Mouse (Mus musculus) layer of hippocampus, postnatal 14 days (tissue): ENCODE results near the gene Crocc2. TPM values are rescaled to one million over a fixed set of nuclear protein-coding genes. Genes with fewer than 3 reads are reported as not detected.

Source experiments
- DNase-seq, 2 experiments: peaks; one replicate each; pipeline ENCODE4 v3.0.0; 2021 to 2022; ENCODE audit warnings: low spot score in 2 of 2, mixed read lengths in 1 of 2
- total RNA-seq, 2 experiments: library from RNA; stranded (reverse); gene quantifications; 2 replicates each; pipeline ENCODE4 v1.2.3; 2021

Crocc2 gene
- total RNA-seq, 2 experiments from 2014 or later, result 0.31 to 1.0 TPM

DNA sequence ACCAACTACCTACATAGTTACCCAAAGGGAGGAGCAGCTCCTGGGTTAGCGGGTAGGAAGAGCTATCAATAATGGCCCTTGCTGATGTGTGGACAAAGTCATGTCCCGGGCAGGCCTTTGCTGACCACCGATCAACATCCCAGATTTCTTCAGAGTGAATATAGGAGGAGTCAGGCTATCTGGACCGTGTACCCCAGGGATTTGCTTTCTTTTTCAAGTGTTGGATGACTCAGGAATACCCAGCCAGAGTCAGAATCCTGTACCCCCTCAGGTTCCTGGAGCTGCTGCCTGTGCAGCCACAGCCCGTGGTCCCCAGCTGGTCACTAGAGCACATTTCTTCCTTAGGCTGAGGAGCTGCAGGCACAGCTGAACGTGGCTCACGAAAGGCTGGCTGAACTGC, 43.9 kb downstream of the Crocc2 start:
- no peak for DNase-seq

DNA sequence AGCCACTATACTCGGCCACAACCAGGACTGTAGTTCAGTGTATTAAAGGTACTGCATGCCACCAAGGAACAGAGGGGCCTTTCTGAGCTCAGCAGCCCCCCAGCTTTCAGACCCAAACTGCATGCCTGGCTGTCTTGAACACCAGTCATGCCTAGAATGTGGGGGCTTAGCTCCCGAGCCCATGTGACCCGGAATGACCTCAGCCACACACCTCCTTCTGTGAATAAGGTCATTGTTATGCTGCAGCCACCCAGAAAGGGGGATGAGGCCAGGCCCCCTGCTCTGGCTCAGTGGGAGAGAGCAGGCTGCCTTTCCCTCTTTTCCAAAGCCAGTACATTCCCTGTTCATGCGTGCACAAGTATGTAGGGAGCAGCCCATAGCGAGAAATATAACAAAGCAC, 46.1 kb downstream of the Crocc2 start:
- DNase-seq, result no peak

DNA sequence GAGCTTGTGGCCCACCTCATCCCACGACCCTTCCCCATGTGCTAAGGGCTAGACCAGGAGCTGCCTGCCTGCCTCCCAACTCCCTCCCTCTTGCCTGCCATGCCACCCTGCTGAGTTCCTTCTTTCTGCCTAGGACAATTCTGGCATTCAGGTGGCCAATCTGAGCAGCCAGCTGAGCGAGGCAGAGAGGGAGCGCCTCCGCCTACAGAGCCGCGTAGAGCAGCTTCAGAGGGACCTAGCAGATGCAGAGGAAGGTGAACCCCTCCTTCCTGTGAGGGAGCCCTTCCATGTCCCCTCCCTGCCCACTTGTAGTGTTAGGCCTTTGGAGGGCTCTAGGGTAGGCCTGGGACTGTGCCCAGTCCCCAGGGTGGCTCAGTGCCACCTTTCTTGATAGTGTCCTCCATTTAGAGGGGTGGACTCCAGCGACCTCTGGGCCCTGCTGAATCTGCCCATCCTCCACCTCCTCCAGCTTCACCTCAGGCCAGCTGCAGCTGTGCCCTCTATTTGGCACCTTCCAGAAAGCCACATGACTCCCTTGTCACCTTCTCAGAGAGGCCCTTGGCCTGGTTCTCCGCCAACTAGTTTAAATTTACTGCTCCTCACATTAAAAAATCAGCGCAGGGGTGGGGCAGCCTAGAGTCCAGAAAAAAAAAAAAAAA, 48.4 kb downstream of the Crocc2 start:
- no peak for DNase-seq

DNA sequence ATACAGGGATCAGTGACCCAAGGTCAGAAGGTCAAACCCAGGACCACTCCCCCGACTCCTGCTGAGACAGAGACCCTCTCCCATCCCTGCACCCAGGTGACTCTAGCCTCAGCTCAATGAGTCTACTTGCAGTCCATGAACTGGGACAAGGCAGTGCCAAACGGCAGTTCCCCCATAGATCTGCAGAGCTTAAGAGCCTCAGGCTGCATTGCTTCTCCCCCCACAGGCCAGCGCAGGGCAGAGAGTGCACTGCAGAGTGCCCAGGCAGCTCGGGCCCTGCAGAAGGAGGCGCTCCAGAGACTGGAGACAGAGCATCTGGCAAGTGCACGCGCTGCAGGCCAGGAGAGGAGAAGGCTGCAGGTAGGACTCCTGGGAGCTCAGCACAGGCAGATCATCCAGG, 49.0 kb downstream of the Crocc2 start:
- no peak for DNase-seq

DNA sequence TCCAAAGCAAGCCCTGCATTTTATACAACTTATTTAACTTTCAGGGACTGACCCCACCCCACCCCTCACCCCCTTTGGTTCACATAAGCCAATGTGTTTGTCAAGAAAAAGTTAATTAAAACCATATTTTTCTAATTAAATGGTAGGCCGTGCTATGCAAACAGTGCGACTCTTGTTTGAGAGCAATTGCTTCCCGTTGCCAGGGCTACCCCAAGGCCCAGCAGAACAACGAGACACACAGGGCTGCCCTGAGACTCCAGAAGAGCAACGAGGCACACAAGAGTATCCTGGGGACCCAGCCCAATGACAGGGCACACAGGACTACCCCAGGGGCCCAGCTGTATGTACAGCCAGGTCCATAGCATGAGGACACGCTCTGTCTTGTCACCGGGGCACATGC, 52.3 kb downstream of the Crocc2 start:
- peak; percentile 26 to 32 for DNase-seq

DNA sequence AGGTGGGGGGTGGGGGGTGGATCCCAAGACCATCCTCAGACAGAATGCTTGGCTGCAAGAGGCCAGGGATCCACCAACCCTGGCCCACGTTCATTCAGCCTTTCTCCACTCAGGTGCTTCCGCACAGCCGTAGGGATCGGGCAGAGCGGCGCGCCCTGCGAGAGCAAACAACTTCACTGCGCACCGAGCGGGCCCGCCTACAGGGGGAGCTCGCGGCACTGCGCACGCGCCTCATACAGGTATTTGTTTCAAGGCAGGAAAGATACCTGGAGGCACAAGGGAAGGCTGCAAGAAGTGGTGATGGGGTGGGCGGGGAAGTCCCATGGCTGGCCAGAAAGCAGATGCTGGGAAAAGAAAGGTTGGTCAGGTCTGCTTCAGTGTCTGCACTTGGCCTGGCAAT, 55.4 kb downstream of the Crocc2 start:
- no peak for DNase-seq

DNA sequence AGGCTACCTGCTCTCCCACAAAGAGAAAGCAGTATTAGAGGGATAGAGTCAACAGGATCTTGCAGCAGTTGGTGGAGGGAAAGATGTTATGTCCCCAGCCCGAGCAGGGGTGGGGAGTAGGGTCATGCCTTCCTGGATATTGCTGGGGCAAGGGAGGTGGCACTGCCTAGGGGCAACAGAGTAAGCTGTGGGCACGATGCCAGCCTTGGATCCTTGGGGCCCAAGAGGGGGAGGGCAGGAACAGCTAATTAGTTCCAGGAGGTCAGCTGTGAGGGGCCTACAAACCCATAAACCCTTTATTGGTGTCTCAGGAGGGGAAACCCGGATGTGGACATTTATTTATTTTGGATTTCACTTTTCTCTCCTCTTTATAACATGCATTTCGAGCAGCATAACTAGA, 56.7 kb downstream of the Crocc2 start:
- no peak for DNase-seq

DNA sequence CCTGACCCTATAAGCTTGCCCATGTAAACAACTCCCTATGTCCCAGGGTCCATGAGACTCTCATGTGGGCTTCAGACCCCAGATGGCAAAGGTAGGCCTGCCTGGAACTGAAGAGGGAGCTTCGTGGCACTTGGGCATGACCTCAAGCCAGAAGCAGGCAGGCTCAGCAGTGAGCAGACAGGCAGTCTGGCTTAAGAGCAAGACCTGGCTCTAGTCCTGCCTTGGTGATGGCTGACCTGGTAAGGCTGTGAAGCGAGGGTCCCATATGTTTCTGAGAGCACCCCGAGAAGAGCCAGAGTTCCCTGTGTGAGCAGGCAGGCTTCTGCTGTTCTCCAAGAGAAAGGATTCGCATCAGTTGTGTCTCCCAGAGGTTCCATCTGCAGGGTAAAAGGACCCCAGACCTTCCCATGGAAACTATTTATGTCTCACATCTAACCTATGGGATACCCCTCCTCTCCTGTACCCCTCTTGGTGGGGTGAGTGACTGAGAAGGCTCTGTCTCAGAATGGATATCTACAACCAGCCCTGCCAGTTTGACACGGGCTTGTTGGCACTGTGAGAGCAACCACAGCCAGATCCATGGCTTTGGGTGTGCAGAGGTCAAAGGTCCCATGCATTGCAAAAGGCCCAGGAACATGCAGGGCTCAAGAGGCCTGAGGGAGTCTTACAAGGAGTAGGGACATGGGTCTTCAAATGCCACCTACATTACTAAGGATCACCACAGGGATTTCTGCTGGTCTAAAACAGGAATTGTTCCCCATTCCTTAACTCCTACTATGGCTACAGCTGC, 57.4 kb downstream of the Crocc2 start:
- no peak for DNase-seq

DNA sequence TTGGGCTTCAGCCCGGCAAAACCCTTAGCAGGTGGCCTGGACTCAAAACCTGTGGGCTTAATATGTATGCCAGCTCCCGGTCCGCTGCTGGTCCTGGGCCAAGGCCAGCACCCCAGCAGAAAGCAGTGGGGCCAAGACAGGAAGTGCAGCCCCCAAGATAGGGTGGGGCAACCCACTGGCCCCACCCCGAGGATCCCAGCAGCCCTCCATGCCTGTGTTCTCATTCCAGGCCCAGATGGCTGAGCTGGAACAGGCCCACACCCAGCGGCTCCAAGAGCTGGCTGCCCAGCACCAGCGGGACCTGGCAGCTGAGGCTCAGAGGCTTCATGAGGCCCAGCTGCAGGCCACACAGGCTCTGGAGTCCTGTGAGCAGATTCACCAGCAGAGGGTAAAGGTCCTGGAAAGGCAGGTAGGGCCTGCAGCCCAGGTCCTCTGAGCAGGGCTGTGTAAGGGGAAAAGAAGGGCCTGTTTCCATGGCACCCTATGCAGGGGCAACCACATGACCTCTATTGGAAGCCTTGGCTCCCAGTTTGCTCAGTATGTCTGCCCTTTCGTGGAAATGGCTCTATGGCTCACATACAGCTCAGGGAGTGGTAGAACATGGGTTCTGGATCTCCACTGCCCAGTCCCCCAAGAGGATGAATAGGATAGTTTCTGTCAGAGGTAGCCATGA, 58.9 kb downstream of the Crocc2 start:
- peak; percentile 41 to 47 for DNase-seq

DNA sequence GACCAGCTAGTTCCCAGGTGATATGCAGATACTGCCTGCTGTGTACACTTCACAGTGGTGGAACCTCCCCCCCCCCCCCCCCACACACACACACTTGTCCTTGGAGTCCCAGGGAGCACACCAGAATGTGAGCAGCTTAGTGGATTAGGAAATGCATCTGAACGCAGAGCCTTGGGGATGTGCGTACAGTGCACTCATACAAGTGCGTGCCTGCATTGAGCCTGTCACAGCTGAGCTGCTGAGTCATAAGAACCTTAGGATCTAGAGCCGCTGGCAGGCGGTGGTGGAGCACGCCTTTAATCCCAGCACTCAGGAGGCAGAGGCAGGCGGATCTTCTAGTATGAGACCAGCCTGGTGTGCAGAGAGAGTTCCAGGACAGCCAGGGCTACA, 59.4 kb downstream of the Crocc2 start:
- DNase-seq, result no peak

DNA sequence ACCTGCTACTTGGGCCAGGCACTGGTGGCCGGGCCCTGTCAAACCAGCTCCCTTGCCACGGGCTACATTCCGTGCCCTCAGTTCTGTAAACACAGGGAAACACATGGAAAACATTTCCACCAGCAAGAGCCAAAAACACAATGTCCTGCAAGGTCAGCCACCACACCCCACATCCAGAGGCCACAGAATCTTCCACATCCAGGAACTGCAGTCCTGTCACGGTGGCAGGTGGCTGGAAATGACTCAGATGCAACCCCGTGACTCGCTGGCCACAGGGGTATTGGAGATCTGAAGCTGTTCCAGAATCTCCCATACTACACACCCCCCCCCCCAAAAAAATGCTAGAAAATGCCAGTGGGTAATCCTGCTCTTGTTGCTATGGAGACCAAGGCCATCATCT, 60.7 kb downstream of the Crocc2 start:
- DNase-seq, result no peak

DNA sequence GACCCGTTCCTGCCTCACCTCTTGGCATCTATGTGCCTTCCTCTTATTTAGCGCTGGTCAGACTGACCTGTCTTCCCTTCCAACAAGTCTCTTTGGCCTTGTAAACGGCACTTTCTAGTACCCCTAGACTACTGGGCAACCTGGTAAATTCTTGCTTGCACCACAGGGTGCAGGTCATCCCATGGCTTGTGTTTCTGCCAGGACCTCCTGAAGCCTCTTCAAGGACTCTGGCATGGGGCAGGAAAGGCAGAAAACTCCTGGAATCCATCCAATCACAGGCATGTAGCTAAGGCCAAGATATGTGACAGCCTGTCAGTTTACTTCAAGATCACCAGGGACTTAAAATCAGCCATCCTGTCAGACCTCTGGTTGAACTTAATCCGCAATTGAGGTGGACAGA, 61.1 kb downstream of the Crocc2 start:
- no peak for DNase-seq

DNA sequence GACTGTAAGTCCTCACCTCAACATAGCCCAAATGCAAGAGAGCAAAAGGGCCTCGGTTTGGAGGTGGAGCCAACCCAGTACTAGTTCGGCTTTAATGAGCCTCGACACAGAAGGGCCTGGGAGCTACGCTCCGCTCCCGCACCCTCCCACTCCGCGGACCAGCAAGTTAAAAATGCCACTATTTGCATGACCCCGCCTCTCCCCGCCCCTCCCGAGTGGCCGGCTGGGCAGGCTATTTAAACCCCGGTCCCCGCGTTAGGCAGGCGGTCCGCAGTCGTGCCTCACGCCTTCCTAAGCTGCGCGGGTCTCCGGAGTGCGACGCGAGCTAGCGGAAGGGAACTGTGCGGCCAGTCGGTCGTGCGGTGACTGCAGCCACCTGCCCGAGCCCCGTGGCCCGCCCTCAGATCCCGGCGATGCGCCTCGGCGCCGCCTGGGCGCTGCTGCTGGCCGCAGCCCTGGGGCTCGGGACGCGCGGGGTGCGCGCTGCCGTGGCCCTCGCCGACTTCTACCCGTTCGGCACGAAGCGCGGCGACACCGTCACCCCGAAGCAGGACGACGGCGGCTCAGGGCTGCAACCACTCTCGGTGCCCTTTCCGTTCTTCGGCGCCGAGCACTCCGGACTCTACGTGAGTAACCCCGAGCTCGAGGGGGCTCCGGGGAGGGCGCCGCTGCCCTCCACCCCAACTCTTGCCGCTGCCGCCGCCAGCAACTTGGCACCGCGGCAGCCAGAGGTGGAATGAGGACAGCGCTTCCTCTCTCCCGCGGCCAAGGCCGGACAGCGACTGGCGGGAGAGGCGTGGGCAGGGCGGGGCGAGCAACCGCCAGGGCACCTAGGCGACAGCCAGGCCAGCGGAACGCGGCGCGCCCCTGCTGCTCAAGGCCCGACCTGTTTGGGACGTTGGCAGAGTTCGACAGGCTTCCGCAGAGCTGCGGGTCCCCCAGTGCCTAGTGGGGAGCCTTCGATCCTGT, 67.3 kb downstream of the Crocc2 start, which contains the start of gene Sned1:
Gene Sned1 (plus strand): TSS at position 266 of the 969 bp plus-strand sequence.
- DNase-seq, result peak; percentile 71 to 81

DNA sequence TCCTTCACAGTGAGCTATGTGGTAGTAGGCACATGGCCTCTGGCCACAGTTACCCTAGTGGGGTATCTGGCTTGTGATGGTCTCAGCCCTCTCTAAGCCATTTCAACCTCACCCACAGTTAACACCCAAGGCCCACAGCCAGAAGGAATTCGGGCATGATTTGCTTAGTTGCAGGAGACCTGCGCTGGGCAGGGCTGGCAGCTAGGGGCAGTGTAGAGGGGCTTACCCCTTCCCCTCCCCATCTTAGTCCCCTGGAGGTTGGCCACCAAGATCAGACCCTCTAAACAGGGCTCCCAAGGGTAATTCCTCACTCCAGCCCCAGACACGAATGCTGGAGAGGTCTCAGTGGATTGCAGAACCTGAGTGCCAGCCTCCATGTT, 68.0 kb downstream of the Crocc2 start:
- DNase-seq, result no peak

DNA sequence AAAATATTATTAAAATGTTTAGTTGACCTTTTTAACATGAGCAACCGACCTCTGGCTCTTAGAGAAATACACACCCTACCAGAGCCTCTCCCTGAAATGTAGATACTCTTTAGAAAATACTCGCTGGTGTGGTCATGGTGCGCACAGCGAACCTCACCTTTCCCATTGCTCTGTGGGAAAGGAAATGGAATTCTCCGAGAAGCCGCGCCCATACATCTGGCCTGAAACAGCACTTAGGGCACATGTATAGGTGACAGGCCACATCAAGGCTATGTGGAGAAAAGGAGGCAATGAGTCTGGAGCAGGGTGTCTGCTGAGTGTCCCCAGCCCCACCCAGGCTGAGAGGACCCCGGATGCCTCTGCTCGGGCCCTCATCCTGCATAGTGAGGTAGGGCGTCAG, 69.2 kb downstream of the Crocc2 start:
- DNase-seq, result no peak

DNA sequence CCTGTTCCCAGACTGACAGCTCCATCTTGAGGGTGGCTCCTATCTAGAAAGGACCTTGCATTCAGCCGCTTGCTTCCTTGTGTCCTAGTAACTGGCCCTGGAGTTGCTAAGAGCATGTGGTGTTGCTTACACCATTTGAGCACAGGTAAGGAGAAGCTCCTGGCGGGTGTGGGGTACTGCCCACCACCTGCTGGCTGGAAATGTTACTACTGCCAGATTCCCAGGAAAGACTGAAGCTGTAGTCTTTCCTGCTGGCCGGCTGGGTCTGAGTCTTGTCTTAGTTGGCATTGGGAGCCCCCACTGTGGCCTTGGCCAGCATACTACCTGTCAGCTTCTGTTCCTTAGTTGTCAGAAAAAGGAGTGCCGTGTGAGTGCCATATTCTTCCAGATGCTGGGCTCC, 69.7 kb downstream of the Crocc2 start:
- no peak for DNase-seq

DNA sequence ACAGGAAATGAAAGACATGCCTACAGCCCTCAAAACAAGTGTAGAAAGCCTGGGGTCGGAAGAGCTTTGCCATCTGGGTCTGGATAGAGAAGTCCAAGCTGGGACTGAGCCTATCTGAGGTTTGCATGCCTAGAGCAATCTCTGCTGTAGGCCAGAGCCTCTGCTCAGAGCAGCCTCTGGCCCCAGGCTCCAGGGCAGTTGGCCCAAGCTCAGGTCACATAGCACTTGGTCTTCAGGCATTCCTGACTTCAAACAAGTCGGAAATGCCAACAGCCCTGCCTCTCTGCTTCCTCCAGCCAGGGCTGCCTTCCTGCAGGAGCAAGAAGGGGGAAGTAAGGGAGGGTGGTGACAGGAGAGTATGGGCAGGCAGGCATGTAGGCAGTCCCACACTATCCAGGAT, 77.4 kb downstream of the Crocc2 start:
- DNase-seq, result no peak

DNA sequence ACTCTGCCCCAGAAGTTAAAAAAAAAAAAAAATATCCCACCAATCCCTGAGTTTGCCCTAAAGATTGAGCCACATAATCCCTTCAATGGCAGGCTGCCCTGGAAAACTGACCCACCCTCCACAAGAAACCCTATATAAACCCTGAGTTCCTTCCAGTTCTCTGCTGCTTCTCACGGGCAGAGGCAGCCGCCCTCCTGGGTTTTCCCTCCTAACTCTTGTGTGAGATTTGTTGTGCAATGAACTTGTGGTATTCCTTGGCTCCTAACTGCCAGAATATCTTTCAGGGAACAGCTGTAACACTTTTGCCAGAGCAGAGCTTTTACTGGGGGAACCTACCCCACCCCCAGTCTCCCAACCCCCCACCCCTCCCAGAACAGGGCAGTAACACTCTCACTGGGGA, 84.1 kb downstream of the Crocc2 start:
- no peak for DNase-seq

DNA sequence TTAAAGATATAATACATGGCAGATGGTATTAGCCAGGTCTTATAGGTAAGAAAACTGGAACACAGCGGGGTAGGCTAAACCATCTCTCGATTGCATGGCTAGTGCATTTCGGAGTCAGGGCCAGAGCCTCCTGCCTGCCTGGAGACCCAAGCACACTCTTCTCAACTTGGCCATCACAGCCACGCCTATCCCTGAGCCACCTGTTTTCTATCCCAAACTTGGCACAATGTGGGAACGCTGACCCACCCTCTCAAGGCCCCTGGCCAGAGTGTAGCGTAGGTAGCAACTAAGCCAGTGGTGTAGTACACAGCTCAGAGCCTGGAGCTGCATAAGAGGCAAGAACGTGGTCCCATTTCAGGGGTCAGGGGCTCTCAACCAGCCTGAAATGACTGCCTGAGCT, 87.2 kb downstream of the Crocc2 start:
- no peak for DNase-seq

DNA sequence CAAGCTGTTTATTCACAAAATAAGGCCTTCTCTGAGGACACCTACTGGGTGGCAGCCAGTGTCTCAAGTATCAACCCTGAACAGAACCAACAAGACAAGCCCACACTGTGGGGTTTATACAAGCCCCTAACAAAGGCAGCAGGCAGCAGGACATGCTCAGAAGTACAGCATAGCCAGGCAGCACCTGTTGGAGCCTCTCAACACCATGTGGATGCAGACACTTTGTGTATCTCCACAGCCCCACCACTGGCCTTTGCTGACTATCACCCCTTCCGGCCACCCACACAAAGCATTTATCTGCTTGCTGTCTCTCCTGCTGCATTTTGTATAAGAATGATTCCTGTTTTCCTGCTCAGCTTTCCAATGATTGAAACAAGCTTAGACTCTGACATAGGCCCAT, 89.0 kb downstream of the Crocc2 start:
- DNase-seq, result no peak

DNA sequence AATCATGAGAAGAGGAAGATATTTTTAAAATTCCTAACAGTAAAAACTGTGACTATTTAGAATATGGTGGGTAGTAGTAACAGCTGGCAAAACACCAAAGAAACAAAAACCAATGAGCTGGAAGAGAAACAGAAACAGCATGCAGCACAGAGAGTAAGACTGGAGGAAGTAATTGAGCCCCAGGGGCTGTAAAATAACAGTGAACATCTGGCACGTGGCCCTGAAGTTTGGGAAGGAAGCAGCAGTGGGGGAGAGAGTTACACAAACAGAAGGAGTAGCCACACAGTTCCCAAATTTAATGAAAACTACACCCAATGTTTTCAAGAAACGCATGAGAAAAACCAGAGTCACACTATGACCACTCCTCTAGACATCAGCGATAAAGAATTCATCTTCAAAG, 98.7 kb downstream of the Crocc2 start:
- no peak for DNase-seq
